Mouse (Mus musculus) MEL (cell line): ENCODE measurements around the gene Sugp2.

ENCODE experiments used
- E2F4 ChIP-seq: IDR thresholded peaks from 2 replicates; pipeline ENCODE4 v1.6.1; 2011; ENCODE audit warnings: low read depth, low read length, improper control_type of control experiment, borderline replicate concordance
- EP300 ChIP-seq, 2 experiments: IDR thresholded peaks; 2 replicates each; pipeline ENCODE4 v1.6.1; 2011; ENCODE audit warnings: improper control_type of control experiment in 2 of 2, low read length in 2 of 2, low read depth in 1 of 2, mild to moderate bottlenecking in 1 of 2
- KAT2A ChIP-seq: conservative IDR thresholded peaks from 2 replicates; pipeline ENCODE4 v1.6.1; 2012; ENCODE audit warnings: low read depth, low read length, improper control_type of control experiment, inconsistent platforms
- POLR2A ChIP-seq, 2 experiments: IDR thresholded peaks; 2 replicates each; pipeline ENCODE4 v1.6.1; 2011 to 2012; ENCODE audit warnings: low read length in 2 of 2, mild to moderate bottlenecking in 2 of 2, control low read depth in 1 of 2, improper control_type of control experiment in 1 of 2, low read depth in 1 of 2, moderate library complexity in 1 of 2; ENCODE audit not compliant: control insufficient read depth in 1 of 2, insufficient read depth in 1 of 2, poor library complexity in 1 of 2

DNA sequence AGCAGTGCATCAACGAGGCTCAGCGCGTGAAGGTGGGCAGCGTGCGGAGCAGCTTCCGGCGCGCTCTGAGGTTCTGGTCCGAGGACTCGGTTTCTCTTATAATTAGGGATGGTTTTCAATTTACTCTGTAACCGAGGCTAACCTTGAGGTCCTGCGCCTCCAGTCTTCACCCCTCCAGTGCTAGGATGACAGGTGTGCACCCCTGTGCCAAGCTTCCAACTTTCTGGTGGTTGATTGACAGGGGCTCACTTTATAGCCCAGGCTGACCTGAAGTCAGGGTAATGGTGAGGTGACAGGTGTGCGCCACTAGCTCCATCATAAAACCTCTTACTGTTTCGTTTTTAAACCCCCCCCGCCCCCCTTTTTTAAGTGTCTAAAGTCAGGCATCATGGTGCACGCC lies 68.9 kb downstream of the Sugp2 start:
- TF ChIP-seq KAT2A = no peak
- TF ChIP-seq E2F4 = no peak
- no peak for TF ChIP-seq POLR2A (IDR thresholded peaks at IDR 0.05; ENCODE audit: control insufficient read depth in 1 of 2, insufficient read depth in 1 of 2, low read depth in 1 of 2, low read length in 2 of 2, poor library complexity in 1 of 2)
- TF ChIP-seq EP300 (IDR thresholded peaks at IDR 0.05; ENCODE audit: low read depth in 1 of 2, low read length in 2 of 2) = no peak
